Mouse (Mus musculus) midbrain, embryonic 13.5 days (tissue): Measurements from ENCODE around the gene Hhatl. TPM values are rescaled to one million over a fixed set of nuclear protein-coding genes. Genes with fewer than 3 reads are reported as not detected.

Experiments
- ATAC-seq: fragments of 200-750 bp; cut with Nextera tagmentation; 2 replicates; pipeline ENCODE4 v1.8.0; 2017; ENCODE audit warnings: mild to moderate bottlenecking, moderate TSS enrichment, moderate library complexity
- H3K27ac ChIP-seq: fragments of 300-500 bp; sonication (generic); 2 replicates; pipeline ENCODE4 v1.5.1; 2015; ENCODE audit warnings: inconsistent platforms, mild to moderate bottlenecking, moderate library complexity
- H3K27me3 ChIP-seq: fragments of 300-500 bp; sonication (generic); 2 replicates; pipeline ENCODE4 v1.6.1; 2015; ENCODE audit warnings: mild to moderate bottlenecking, inconsistent platforms
- H3K36me3 ChIP-seq: fragments of 300-500 bp; sonication (generic); 2 replicates; pipeline ENCODE4 v1.6.1; 2015; ENCODE audit warnings: mild to moderate bottlenecking, inconsistent platforms
- H3K4me1 ChIP-seq: fragments of 300-500 bp; sonication (generic); replicated peaks from 2 replicates; pipeline ENCODE4 v1.6.1; 2015; ENCODE audit warnings: inconsistent platforms
- H3K4me2 ChIP-seq: fragments of 300-500 bp; sonication (generic); replicated peaks from 2 replicates; pipeline ENCODE4 v1.6.1; 2015; ENCODE audit warnings: moderate library complexity, mild to moderate bottlenecking, inconsistent platforms
- H3K4me3 ChIP-seq: fragments of 300-500 bp; sonication (generic); replicated peaks from 2 replicates; pipeline ENCODE4 v1.5.1; 2015; ENCODE audit warnings: mild to moderate bottlenecking, inconsistent platforms
- H3K9ac ChIP-seq: fragments of 300-500 bp; sonication (generic); replicated peaks from 2 replicates; pipeline ENCODE4 v1.6.1; 2015; ENCODE audit warnings: mild to moderate bottlenecking, inconsistent platforms
- H3K9me3 ChIP-seq: fragments of 300-500 bp; sonication (generic); 2 replicates; pipeline ENCODE4 v1.6.1; 2016; ENCODE audit warnings: mild to moderate bottlenecking, inconsistent platforms
- WGBS: fragments of 180-500 bp; shearing (Covaris S2); methylation state at CpG from one replicate; pipeline ENCODE4 v1.1.7; 2015; 5-methylcytosine and 5-hydroxymethylcytosine counted together
- polyA plus RNA-seq: library from polyadenylated mRNA; unstranded; fragments of >200 nt; fragmentation: Nextera tagmentation; extraction: Ambion mirVana; gene quantifications from 2 replicates; pipeline ENCODE4 v1.2.1, GENCODE M21; 2015

Hhatl gene
- 0.24 TPM in 1 of 2 replicates, not detected in the other for polyA plus RNA-seq

GRCm38 (mm10) chr9:121791757-121792521, at the start of gene Hhatl:
Hhatl (minus strand) TSS chr9:121792507.
- Histone ChIP-seq H3K4me1 (peaks cover 9% of the 10 kb centered on the region), H3K36me3 (no peaks in the 10 kb centered on the region), H3K4me2 (no peak within 1 kb of the TSS), H3K9ac (no peak within 1 kb of the TSS), H3K9me3 (no peaks in the 10 kb centered on the region), H3K4me3 (no peak within 1 kb of the TSS), H3K27me3 (no peaks in the 10 kb centered on the region), H3K27ac (no peak within 1 kb of the TSS)
- ATAC-seq = no peak
- WGBS = 43% methylated on average over 23 of the region's 24 CpGs

GRCm38 (mm10) chr9:121839622-121839965, 47.3 kb upstream of the Hhatl start:
- Histone ChIP-seq H3K4me2 (peak overlapping the region; percentile 72), H3K4me1 (peaks cover 10% of the 10 kb centered on the region), H3K9ac (peak overlapping the region; percentile 65), H3K36me3 (no peaks in the 10 kb centered on the region), H3K27me3 (no peaks in the 10 kb centered on the region), H3K4me3 (peak overlapping the region; percentile 51), H3K9me3 (no peaks in the 10 kb centered on the region), H3K27ac (no peak overlapping the region)
- 30% methylated on average over 7 of the region's 7 CpGs for WGBS
- peak; percentile 75 for ATAC-seq

GRCm38 (mm10) chr9:121838829-121839621, 46.7 kb upstream of the Hhatl start, which contains the start of gene Ccdc13:
Ccdc13 (minus strand) TSS chr9:121839461.
- no peaks in the 10 kb centered on the region for H3K9me3 ChIP-seq
- 2% methylated on average over 61 of the region's 61 CpGs for WGBS

GRCm38 (mm10) chr9:121838008-121838407, 45.7 kb upstream of the Hhatl start:
- ATAC-seq = no peak
- Histone ChIP-seq H3K27me3 (no peaks in the 10 kb centered on the region), H3K27ac (no peak overlapping the region), H3K9me3 (no peaks in the 10 kb centered on the region), H3K36me3 (no peaks in the 10 kb centered on the region), H3K4me3 (no peak overlapping the region), H3K4me2 (no peak overlapping the region), H3K9ac (no peak overlapping the region), H3K4me1 (peaks cover 10% of the 10 kb centered on the region)
- 95% methylated on average over 6 of the region's 6 CpGs for WGBS

More at GRCm38 (mm10) chr9:121838829-121839621, 46.7 kb upstream of the Hhatl start, which contains the start of gene Ccdc13:
- H3K27me3 ChIP-seq = no peaks in the 10 kb centered on the region
- H3K4me2 ChIP-seq = peak within 1 kb of the TSS; percentile 72
- H3K4me1 ChIP-seq = peaks cover 10% of the 10 kb centered on the region
- H3K27ac ChIP-seq = no peak within 1 kb of the TSS
- H3K9ac ChIP-seq = peak within 1 kb of the TSS; percentile 65
- peak; percentile 96 for ATAC-seq
- H3K4me3 ChIP-seq = peak within 1 kb of the TSS; percentile 51
- H3K36me3 ChIP-seq = no peaks in the 10 kb centered on the region

- H3K9me3 ChIP-seq = no peaks in the 10 kb centered on the region
- no peaks in the 10 kb centered on the region for H3K27me3 ChIP-seq
- no peak overlapping the region for H3K4me3 ChIP-seq
- no peak for ATAC-seq
- peaks cover 3% of the 10 kb centered on the region for H3K4me1 ChIP-seq
- H3K4me2 ChIP-seq = no peak overlapping the region
- H3K36me3 ChIP-seq = no peaks in the 10 kb centered on the region
- no peak overlapping the region for H3K27ac ChIP-seq
- no peak overlapping the region for H3K9ac ChIP-seq
- 86% methylated on average over 11 of the region's 11 CpGs for WGBS
Measured at GRCm38 (mm10) chr9:121833825-121834224, 41.5 kb upstream of the Hhatl start.

GRCm38 (mm10) chr9:121830956-121831293, 38.6 kb upstream of the Hhatl start:
- WGBS = 25% methylated on average over 6 of the region's 6 CpGs
- Histone ChIP-seq H3K36me3 (no peaks in the 10 kb centered on the region), H3K27me3 (no peaks in the 10 kb centered on the region), H3K27ac (no peak overlapping the region), H3K9me3 (no peaks in the 10 kb centered on the region), H3K9ac (no peak overlapping the region), H3K4me1 (no peaks in the 10 kb centered on the region), H3K4me2 (no peak overlapping the region), H3K4me3 (no peak overlapping the region)
- peak; percentile 71; the same call in 1 of the 2 replicates for ATAC-seq

GRCm38 (mm10) chr9:121830243-121830955, 38.1 kb upstream of the Hhatl start:
- 81% methylated on average over 6 of the region's 6 CpGs for WGBS
- Histone ChIP-seq H3K4me1 (no peaks in the 10 kb centered on the region), H3K36me3 (no peaks in the 10 kb centered on the region), H3K9ac (no peak overlapping the region), H3K9me3 (no peaks in the 10 kb centered on the region), H3K27ac (no peak overlapping the region), H3K4me3 (no peak overlapping the region), H3K4me2 (no peak overlapping the region), H3K27me3 (no peaks in the 10 kb centered on the region)
- peak; percentile 59; the same call in 1 of the 2 replicates for ATAC-seq

GRCm38 (mm10) chr9:121829270-121829992, 37.1 kb upstream of the Hhatl start:
- H3K4me3 ChIP-seq = no peak overlapping the region
- no peaks in the 10 kb centered on the region for H3K36me3 ChIP-seq
- no peak overlapping the region for H3K4me2 ChIP-seq
- H3K9me3 ChIP-seq = no peaks in the 10 kb centered on the region
- H3K27me3 ChIP-seq = no peaks in the 10 kb centered on the region
- 77% methylated on average over 7 of the region's 7 CpGs for whole genome bisulfite sequencing
- H3K9ac ChIP-seq = no peak overlapping the region
- no peak overlapping the region for H3K27ac ChIP-seq
- no peaks in the 10 kb centered on the region for H3K4me1 ChIP-seq
- ATAC-seq = no peak

- no peak overlapping the region for H3K9ac ChIP-seq
- H3K4me1 ChIP-seq = no peaks in the 10 kb centered on the region
- no peak overlapping the region for H3K4me3 ChIP-seq
- 83% methylated on average over 6 of the region's 6 CpGs for WGBS
- no peak overlapping the region for H3K4me2 ChIP-seq
- ATAC-seq = no peak
- no peaks in the 10 kb centered on the region for H3K36me3 ChIP-seq
- no peak overlapping the region for H3K27ac ChIP-seq
- no peaks in the 10 kb centered on the region for H3K27me3 ChIP-seq
- H3K9me3 ChIP-seq = no peaks in the 10 kb centered on the region
Measured at GRCm38 (mm10) chr9:121828314-121828713, 36.0 kb upstream of the Hhatl start.

- Histone ChIP-seq H3K4me1 (peaks cover 9% of the 10 kb centered on the region), H3K4me3 (no peak overlapping the region), H3K27ac (no peak overlapping the region), H3K9ac (no peak overlapping the region), H3K27me3 (no peaks in the 10 kb centered on the region), H3K9me3 (no peaks in the 10 kb centered on the region), H3K4me2 (no peak overlapping the region), H3K36me3 (no peaks in the 10 kb centered on the region)
- 96% methylated on average over 3 of the region's 3 CpGs for WGBS
- no peak for ATAC-seq
Measured at GRCm38 (mm10) chr9:121826356-121826755, 34.0 kb upstream of the Hhatl start.

GRCm38 (mm10) chr9:121823991-121824390, 31.7 kb upstream of the Hhatl start:
- peak; percentile 55 for ATAC-seq
- Histone ChIP-seq H3K27ac (no peak overlapping the region), H3K9ac (no peak overlapping the region), H3K4me1 (peaks cover 14% of the 10 kb centered on the region), H3K9me3 (no peaks in the 10 kb centered on the region), H3K4me2 (no peak overlapping the region), H3K4me3 (no peak overlapping the region), H3K27me3 (no peaks in the 10 kb centered on the region), H3K36me3 (no peaks in the 10 kb centered on the region)
- WGBS = 79% methylated on average over 7 of the region's 7 CpGs
